Mouse (Mus musculus) ES-Bruce4 (cell line): ENCODE results near the gene Mrpl17. TPM values are rescaled to one million over a fixed set of nuclear protein-coding genes. Genes with fewer than 3 reads are reported as not detected.

ENCODE experiments used
- H3K27ac ChIP-seq: 2 replicates; pipeline ENCODE4 v1.5.1; 2012; ENCODE audit warnings: low read length, inconsistent platforms; ENCODE audit not compliant: insufficient read depth
- H3K27me3 ChIP-seq: 2 replicates; pipeline ENCODE4 v1.6.1; 2012; ENCODE audit warnings: mild to moderate bottlenecking, low read length, inconsistent platforms; ENCODE audit not compliant: control insufficient read depth, poor library complexity, insufficient read depth, severe bottlenecking
- H3K36me3 ChIP-seq: 2 replicates; pipeline ENCODE4 v1.6.1; 2012; ENCODE audit warnings: inconsistent platforms, mild to moderate bottlenecking, low read length, moderate library complexity; ENCODE audit not compliant: control insufficient read depth, poor library complexity, insufficient read depth, severe bottlenecking
- H3K4me1 ChIP-seq: one replicate; pipeline ENCODE4 v1.8.1; 2011; ENCODE audit warnings: low read length; ENCODE audit not compliant: control insufficient read depth, insufficient read depth
- H3K4me3 ChIP-seq: 2 replicates; pipeline ENCODE4 v1.5.1; 2011; ENCODE audit warnings: low read depth, mild to moderate bottlenecking, low read length
- H3K9ac ChIP-seq: 2 replicates; pipeline ENCODE4 v1.6.1; 2012; ENCODE audit warnings: low read depth, mild to moderate bottlenecking, inconsistent platforms; ENCODE audit not compliant: poor library complexity, severe bottlenecking
- H3K9me3 ChIP-seq: replicated peaks from 2 replicates; pipeline ENCODE4 v1.6.1; 2012; ENCODE audit warnings: mild to moderate bottlenecking, low read length, inconsistent platforms; ENCODE audit not compliant: control insufficient read depth, poor library complexity, insufficient read depth, severe bottlenecking
- CTCF ChIP-seq: IDR thresholded peaks from one replicate; pipeline ENCODE4 v1.8.1; 2011; ENCODE audit warnings: low read depth, low read length
- EP300 ChIP-seq: IDR thresholded peaks from 2 replicates; pipeline ENCODE4 v1.6.1; 2011; ENCODE audit warnings: low read depth, low read length; ENCODE audit not compliant: insufficient read depth
- POLR2A ChIP-seq: IDR thresholded peaks from one replicate; pipeline ENCODE4 v1.8.1; 2011; ENCODE audit warnings: low read length; ENCODE audit not compliant: insufficient read depth
- polyA plus RNA-seq: library from polyadenylated mRNA; stranded (reverse); fragments of >200 nt; gene quantifications from 2 replicates; pipeline ENCODE4 v1.2.4, GENCODE M21; 2011; ENCODE audit warnings: low read depth; ENCODE audit not compliant: missing spikeins, insufficient read depth, insufficient read length

The Mrpl17 gene
- polyA plus RNA-seq, 1 experiment: 103 TPM

GRCm38 (mm10) chr7:105793701-105794100, 17.2 kb downstream of the Mrpl17 start:
- no peak for TF ChIP-seq POLR2A
- no peak for TF ChIP-seq EP300
- TF ChIP-seq CTCF: no peak
- no peaks in the 10 kb centered on the region for H3K36me3 ChIP-seq
- H3K9ac ChIP-seq: no peak overlapping the region
- no peak overlapping the region for H3K27ac ChIP-seq
- no peak overlapping the region for H3K4me3 ChIP-seq
- 0 out of 2 replicates have a peak, but pooled peaks cover 4% of the 10 kb centered on the region for H3K9me3 ChIP-seq
- H3K27me3 ChIP-seq: peaks cover 3% of the 10 kb centered on the region
- H3K4me1 ChIP-seq: no peaks in the 10 kb centered on the region

GRCm38 (mm10) chr7:105791147-105791546, 19.8 kb downstream of the Mrpl17 start:
- H3K27me3 ChIP-seq: peaks cover 17% of the 10 kb centered on the region
- no peaks in the 10 kb centered on the region for H3K36me3 ChIP-seq
- H3K9me3 ChIP-seq: 0 out of 2 replicates have a peak, but pooled peaks cover 4% of the 10 kb centered on the region
- TF ChIP-seq CTCF (no peak), POLR2A (no peak), EP300 (no peak)
- H3K9ac ChIP-seq: no peak overlapping the region
- H3K4me1 ChIP-seq: peaks cover 3% of the 10 kb centered on the region
- H3K4me3 ChIP-seq: no peak overlapping the region
- H3K27ac ChIP-seq: no peak overlapping the region

- H3K4me3 ChIP-seq: peak within 1 kb of the TSS; percentile 58
- peaks cover 3% of the 10 kb centered on the region for H3K4me1 ChIP-seq
- TF ChIP-seq EP300 (no peak), POLR2A (no peak), CTCF (no peak)
Measured at GRCm38 (mm10) chr7:105787285-105788140, 23.4 kb downstream of the Mrpl17 start, which contains the start of gene Dchs1. Dchs1 (minus strand) TSS chr7:105787654.

GRCm38 (mm10) chr7:105786506-105787284, 24.2 kb downstream of the Mrpl17 start:
- Histone ChIP-seq H3K36me3 (no peaks in the 10 kb centered on the region), H3K4me3 (peak overlapping the region; percentile 58; the same call in 1 of the 2 replicates), H3K9ac (peak overlapping the region; percentile 63), H3K9me3 (0 out of 2 replicates have a peak, but pooled peaks cover 4% of the 10 kb centered on the region), H3K4me1 (peaks cover 3% of the 10 kb centered on the region), H3K27ac (no peak overlapping the region), H3K27me3 (peaks cover 18% of the 10 kb centered on the region)
- TF ChIP-seq CTCF: no peak

More at GRCm38 (mm10) chr7:105787285-105788140, 23.4 kb downstream of the Mrpl17 start, which contains the start of gene Dchs1:
- Histone ChIP-seq H3K27ac (no peak within 1 kb of the TSS), H3K27me3 (peaks cover 18% of the 10 kb centered on the region), H3K9me3 (0 out of 2 replicates have a peak, but pooled peaks cover 4% of the 10 kb centered on the region), H3K36me3 (no peaks in the 10 kb centered on the region), H3K9ac (peak within 1 kb of the TSS; percentile 63)

- Histone ChIP-seq H3K9ac (no peak overlapping the region), H3K27me3 (peaks cover 17% of the 10 kb centered on the region), H3K36me3 (no peaks in the 10 kb centered on the region), H3K4me1 (peaks cover 3% of the 10 kb centered on the region), H3K4me3 (no peak overlapping the region), H3K9me3 (no peaks in the 10 kb centered on the region), H3K27ac (no peak overlapping the region)
- TF ChIP-seq POLR2A (no peak), CTCF (no peak), EP300 (no peak)
Measured at GRCm38 (mm10) chr7:105784556-105784955, 26.3 kb downstream of the Mrpl17 start.
